Mouse (Mus musculus) heart, embryonic 15.5 days (tissue): ENCODE measurements around the gene Fam53b. TPM values are rescaled to one million over a fixed set of nuclear protein-coding genes. Genes with fewer than 3 reads are reported as not detected.
"Not testable (repeated sequence)": the region's sequence is repeated elsewhere in the genome, so short reads cannot be mapped to it uniquely, and the experiment has no call there.

Experiments
- ATAC-seq: fragments of 200-750 bp; cut with Nextera tagmentation; replicated peaks from 2 replicates; pipeline ENCODE4 v1.8.0; 2017; ENCODE audit warnings: low read depth, moderate TSS enrichment; ENCODE audit not compliant: insufficient number of reproducible peaks, insufficient read depth, low FRiP score
- H3K27ac ChIP-seq: fragments of 300-500 bp; sonication (generic); 2 replicates; pipeline ENCODE4 v1.5.1; 2015; ENCODE audit warnings: mild to moderate bottlenecking, inconsistent platforms
- H3K27me3 ChIP-seq: fragments of 300-500 bp; sonication (generic); 2 replicates; pipeline ENCODE4 v1.6.1; 2015; ENCODE audit warnings: inconsistent platforms
- H3K36me3 ChIP-seq: fragments of 300-500 bp; sonication (generic); 2 replicates; pipeline ENCODE4 v1.6.1; 2015; ENCODE audit warnings: mild to moderate bottlenecking, inconsistent platforms
- H3K4me1 ChIP-seq: fragments of 300-500 bp; sonication (generic); replicated peaks from 2 replicates; pipeline ENCODE4 v1.6.1; 2015; ENCODE audit warnings: inconsistent platforms
- H3K4me2 ChIP-seq: fragments of 300-500 bp; sonication (generic); 2 replicates; pipeline ENCODE4 v1.6.1; 2015; ENCODE audit warnings: inconsistent platforms, mild to moderate bottlenecking, moderate library complexity
- H3K4me3 ChIP-seq: fragments of 300-500 bp; sonication (generic); 2 replicates; pipeline ENCODE4 v1.5.1; 2015; ENCODE audit warnings: mild to moderate bottlenecking, inconsistent platforms
- H3K9ac ChIP-seq: fragments of 300-500 bp; sonication (generic); 2 replicates; pipeline ENCODE4 v1.6.1; 2015; ENCODE audit warnings: mild to moderate bottlenecking, inconsistent platforms
- H3K9me3 ChIP-seq: fragments of 300-500 bp; sonication (generic); replicated peaks from 2 replicates; pipeline ENCODE4 v1.6.1; 2016; ENCODE audit warnings: inconsistent platforms
- WGBS: fragments of 180-500 bp; shearing (Covaris S2); methylation state at CpG from one replicate; pipeline ENCODE4 v1.1.7; 2015; ENCODE audit warnings: mixed read lengths; 5-methylcytosine and 5-hydroxymethylcytosine counted together
- polyA plus RNA-seq: library from polyadenylated mRNA; unstranded; fragments of >200 nt; fragmentation: Nextera tagmentation; extraction: Ambion mirVana; gene quantifications from 2 replicates; pipeline ENCODE4 v1.2.1, GENCODE M21; 2015

Gene Fam53b
- polyA plus RNA-seq, 1 experiment from 2014 or later, result 14.9 TPM

DNA sequence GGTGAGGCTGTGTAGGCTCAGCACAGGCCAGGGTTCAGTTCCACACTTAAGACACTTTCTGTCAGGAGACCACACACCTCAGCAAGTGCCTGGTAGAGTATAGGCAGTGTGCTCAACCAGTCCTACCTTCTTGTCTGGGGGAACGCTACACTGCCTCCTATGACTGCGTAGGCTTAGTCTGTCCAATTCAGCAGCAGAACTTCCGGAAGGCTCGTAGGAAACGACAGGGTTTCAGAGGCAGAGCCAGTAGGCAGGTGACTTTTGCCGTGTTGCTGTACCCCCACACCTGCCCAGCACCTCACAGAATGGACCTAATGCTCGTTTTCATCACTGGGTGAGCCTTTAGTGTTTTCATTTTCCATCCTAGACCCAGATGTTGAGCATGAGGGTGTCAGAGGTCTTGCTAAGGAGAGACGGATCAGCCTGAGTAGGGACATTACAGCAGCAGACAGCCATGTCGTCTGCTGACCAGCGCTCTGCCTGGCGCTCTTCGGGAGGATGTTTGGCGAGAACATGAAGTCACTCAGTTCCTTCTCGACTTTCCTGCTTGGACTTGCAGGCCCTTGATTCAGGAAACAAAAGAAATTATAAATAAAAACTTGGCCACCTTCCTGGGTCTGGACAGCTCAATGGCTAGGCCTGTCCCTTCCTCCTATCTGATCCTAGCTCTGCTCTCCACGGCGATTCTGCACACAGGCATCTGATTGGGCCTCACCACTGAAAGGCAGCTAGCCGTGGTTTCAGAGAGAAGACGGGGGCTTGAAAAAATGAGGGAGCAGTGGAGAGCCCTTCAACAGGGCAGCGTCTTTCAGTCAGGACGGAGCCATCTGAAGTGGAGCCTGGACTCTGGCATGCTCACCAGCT lies 143.5 kb downstream of the Fam53b start:
- WGBS, result 77% methylated on average over 20 of the region's 20 CpGs

DNA sequence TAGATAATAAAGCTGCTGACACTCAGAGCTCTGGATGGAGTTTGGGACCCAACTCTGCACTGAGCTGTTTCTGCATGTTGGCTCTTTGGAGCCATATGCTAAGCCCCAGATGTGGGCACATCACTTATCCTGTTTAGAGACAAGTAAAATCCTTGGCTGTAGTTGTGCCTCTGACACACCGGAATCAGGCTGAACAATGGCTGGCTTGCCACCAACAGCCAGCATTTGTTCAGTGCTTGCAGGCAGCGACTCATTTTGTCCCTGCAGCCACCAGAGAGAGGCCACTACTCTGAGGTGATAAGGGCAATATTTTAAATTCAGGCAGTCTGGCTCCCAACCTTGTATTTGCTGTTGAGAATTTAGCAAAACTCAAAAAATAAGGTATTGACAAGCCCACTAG lies 145.1 kb downstream of the Fam53b start:
- Histone ChIP-seq H3K4me2 (no peak overlapping the region), H3K9ac (no peak overlapping the region), H3K27ac (peak overlapping the region; percentile 41; the same call in 1 of the 2 replicates), H3K4me1 (peaks cover 13% of the 10 kb centered on the region), H3K36me3 (no peaks in the 10 kb centered on the region), H3K9me3 (no peaks in the 10 kb centered on the region), H3K27me3 (no peaks in the 10 kb centered on the region), H3K4me3 (no peak overlapping the region)
- WGBS, result 44% methylated on average over 2 of the region's 2 CpGs
- ATAC-seq, result no peak

More for the DNA sequence above, 143.5 kb downstream of the Fam53b start:
- peaks cover 23% of the 10 kb centered on the region for H3K4me1 ChIP-seq
- H3K9ac ChIP-seq, result no peak overlapping the region
- H3K4me3 ChIP-seq, result no peak overlapping the region
- no peaks in the 10 kb centered on the region for H3K9me3 ChIP-seq
- H3K36me3 ChIP-seq, result no peaks in the 10 kb centered on the region
- no peaks in the 10 kb centered on the region for H3K27me3 ChIP-seq
- H3K27ac ChIP-seq, result peak overlapping the region; percentile 53
- H3K4me2 ChIP-seq, result no peak overlapping the region
- ATAC-seq, result no peak

DNA sequence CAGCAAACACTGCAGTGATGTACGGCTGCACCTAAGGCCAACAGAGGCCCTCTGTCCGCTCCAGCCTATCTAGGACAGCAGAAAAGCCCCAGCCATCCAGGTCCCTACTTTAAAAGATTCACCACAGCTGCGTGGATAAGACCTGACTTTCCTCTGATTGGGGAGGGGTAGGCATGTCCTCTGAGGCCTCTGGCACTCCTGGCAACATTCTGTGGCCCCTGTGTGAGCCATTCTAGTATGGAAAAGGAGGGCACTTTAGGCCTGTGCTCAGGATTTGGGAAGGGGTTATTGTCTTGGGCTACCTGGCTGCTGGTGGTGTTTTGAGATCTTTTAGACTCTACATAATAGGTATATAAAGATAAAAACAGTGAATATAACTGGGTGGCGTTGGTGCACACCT lies 147.2 kb downstream of the Fam53b start:
- Histone ChIP-seq H3K27ac (no peak overlapping the region), H3K27me3 (no peaks in the 10 kb centered on the region), H3K4me1 (peaks cover 22% of the 10 kb centered on the region), H3K36me3 (no peaks in the 10 kb centered on the region), H3K9me3 (no peaks in the 10 kb centered on the region), H3K9ac (no peak overlapping the region), H3K4me2 (no peak overlapping the region), H3K4me3 (no peak overlapping the region)
- 81% methylated on average over 4 of the region's 4 CpGs for WGBS
- no peak for ATAC-seq

DNA sequence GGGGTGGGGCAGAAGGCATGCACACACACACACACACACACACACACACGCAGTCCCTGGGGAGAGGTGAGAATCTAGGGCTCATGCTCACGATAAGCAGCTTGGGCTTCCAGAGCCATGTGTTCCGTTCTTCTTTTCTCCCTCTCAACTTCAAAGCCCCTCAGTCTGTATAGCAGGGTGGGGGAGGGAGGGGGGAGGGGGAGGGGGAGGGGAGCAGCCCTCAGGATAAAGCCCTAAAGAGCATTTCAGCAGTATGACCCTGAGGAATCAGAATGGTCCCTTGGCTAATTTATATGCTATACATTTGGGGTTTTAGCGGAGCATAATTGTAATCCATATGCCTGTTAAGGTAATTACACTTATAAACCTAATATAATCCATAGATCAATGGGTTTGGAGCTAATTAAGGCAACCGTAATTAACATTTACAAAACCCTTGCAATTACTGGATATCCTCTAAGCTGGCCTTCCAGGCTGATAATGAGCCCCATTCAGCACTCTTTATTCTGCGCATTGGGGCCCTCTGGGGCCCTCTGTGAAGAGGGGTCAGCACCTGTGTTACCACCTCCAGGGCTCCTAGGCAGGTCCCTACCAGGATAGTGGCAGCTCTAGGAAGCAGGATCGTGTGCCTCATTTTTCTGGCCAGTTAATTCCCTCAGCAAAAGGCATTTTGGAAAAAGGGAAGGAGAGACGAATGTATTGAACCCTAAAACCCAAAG lies 147.9 kb downstream of the Fam53b start:
- Histone ChIP-seq H3K4me1 (peaks cover 29% of the 10 kb centered on the region), H3K36me3 (no peaks in the 10 kb centered on the region), H3K27me3 (no peaks in the 10 kb centered on the region), H3K9me3 (no peaks in the 10 kb centered on the region), H3K4me2 (no peak overlapping the region), H3K4me3 (no peak overlapping the region), H3K27ac (no peak overlapping the region), H3K9ac (no peak overlapping the region)
- no peak for ATAC-seq
- WGBS, result 77% methylated on average over 8 of the region's 8 CpGs

DNA sequence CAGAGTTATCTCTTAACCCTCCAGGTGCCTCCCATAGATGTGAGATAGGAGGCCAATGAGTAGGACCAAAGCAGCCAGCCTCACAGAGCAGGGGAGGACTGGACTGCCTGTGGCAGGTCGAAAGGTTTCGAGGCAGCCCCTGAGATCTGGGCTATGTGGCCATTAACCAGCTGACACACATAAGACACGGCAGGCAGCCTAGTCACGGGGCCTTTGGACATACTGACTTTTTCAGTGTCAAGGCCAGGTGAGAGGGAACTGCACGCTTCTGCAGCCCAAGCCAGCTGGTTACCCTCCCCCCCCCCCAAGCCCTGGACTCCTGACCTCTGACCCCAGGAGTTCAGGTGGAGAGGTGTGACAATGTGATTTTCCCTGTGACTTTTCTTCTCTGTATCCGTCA lies 148.9 kb downstream of the Fam53b start:
- Histone ChIP-seq H3K27ac (no peak overlapping the region), H3K4me3 (no peak overlapping the region), H3K9ac (no peak overlapping the region), H3K4me2 (no peak overlapping the region), H3K4me1 (peaks cover 32% of the 10 kb centered on the region), H3K9me3 (no peaks in the 10 kb centered on the region), H3K27me3 (no peaks in the 10 kb centered on the region), H3K36me3 (no peaks in the 10 kb centered on the region)
- ATAC-seq, result no peak
- WGBS, result 86% methylated on average over 6 of the region's 6 CpGs

DNA sequence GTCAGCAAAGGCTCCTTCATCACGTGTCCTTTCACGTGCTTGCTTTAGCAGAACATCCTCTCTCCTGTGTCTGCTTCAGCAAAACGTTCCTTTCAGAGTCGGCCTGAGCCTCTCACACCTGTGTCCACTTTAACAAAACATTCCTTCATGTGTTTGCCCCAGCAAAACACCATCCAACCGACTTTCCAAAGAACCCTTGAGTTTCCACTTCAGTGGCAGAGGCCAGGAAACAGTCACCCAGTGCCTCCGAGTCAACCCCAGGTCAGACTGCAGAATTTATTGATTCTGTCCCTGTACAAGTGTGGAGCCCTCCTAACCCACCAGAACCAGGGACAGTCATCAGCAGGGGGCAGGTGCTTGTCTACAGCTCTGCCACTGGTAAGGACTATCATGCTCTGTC lies 150.9 kb downstream of the Fam53b start:
- peaks cover 45% of the 10 kb centered on the region for H3K4me1 ChIP-seq
- H3K9me3 ChIP-seq, H3K9ac ChIP-seq, H3K27ac ChIP-seq, ATAC-seq, H3K4me3 ChIP-seq, H3K4me2 ChIP-seq, H3K27me3 ChIP-seq, H3K36me3 ChIP-seq: not testable (repeated sequence)
- 59% methylated on average over 6 of the region's 6 CpGs for WGBS

Other genes starting within 250 kb of the Fam53b start
- gene Oat, start 237.5 kb downstream of the Fam53b start, polyA plus RNA-seq, result 186 and 207 TPM in 2 replicates
- gene Nkx1-2, start 214.2 kb downstream of the Fam53b start, polyA plus RNA-seq, result not detected in 2 replicates
- gene Lhpp, start 203.2 kb downstream of the Fam53b start, polyA plus RNA-seq, result 21.3 and 22.6 TPM in 2 replicates
- gene Eef1akmt2, start 38.8 kb upstream of the Fam53b start, polyA plus RNA-seq, result 35.5 and 37.7 TPM in 2 replicates
- gene Abraxas2, start 45.3 kb upstream of the Fam53b start, polyA plus RNA-seq, result 25.1 and 28.7 TPM in 2 replicates
- gene Zranb1, start 117.3 kb upstream of the Fam53b start, polyA plus RNA-seq, result 8.4 and 9.3 TPM in 2 replicates